Mouse (Mus musculus): Measurements from ENCODE around the gene Slc7a7.

Slc7a7 gene

GRCm38 (mm10) chr14:54413877-54414700 is 3.5 kb downstream of the Slc7a7 start:
- in situ Hi-C loops (cut with MboI; ENCODE audit: low sequenced_read_pairs), result loop anchor here (25.0 kb wide), 1 partner anchor 177 kb away; no protein-coding TSS in a partner anchor

GRCm38 (mm10) chr14:54412629-54413170 is 4.9 kb downstream of the Slc7a7 start:
- in situ Hi-C loops (cut with MboI; ENCODE audit: low sequenced_read_pairs), result loop anchor here (25.0 kb wide), 1 partner anchor 175 kb away; no protein-coding TSS in a partner anchor

- in situ Hi-C loops (cut with MboI; ENCODE audit: low sequenced_read_pairs), result loop anchor here (25.0 kb wide), 1 partner anchor 175 kb away; no protein-coding TSS in a partner anchor
These were observed 5.5 kb downstream of the Slc7a7 start for GRCm38 (mm10) chr14:54412000-54412576.

GRCm38 (mm10) chr14:54409980-54410810 is 7.4 kb downstream of the Slc7a7 start:
- in situ Hi-C loops (cut with MboI; ENCODE audit: low sequenced_read_pairs), result loop anchor here (25.0 kb wide), 1 partner anchor 173 kb away; no protein-coding TSS in a partner anchor

- in situ Hi-C loops (cut with MboI; ENCODE audit: low sequenced_read_pairs), result loop anchor here (25.0 kb wide), 1 partner anchor 172 kb away; no protein-coding TSS in a partner anchor
These were observed 8.4 kb downstream of the Slc7a7 start for GRCm38 (mm10) chr14:54409057-54409645.

- in situ Hi-C loops (cut with MboI; ENCODE audit: low sequenced_read_pairs), result loop anchor here (25.0 kb wide), 1 partner anchor 171 kb away; no protein-coding TSS in a partner anchor
These were observed 9.1 kb downstream of the Slc7a7 start for GRCm38 (mm10) chr14:54408336-54409056.

- in situ Hi-C loops (cut with MboI; ENCODE audit: low sequenced_read_pairs), result loop anchor here (25.0 kb wide), 1 partner anchor 164 kb away; no protein-coding TSS in a partner anchor
These were observed 15.9 kb downstream of the Slc7a7 start for GRCm38 (mm10) chr14:54401723-54402122.

- in situ Hi-C loops (cut with MboI; ENCODE audit: low sequenced_read_pairs), result no loop called here
These were observed 18.6 kb downstream of the Slc7a7 start for GRCm38 (mm10) chr14:54398921-54399382.

- in situ Hi-C loops (cut with MboI; ENCODE audit: low sequenced_read_pairs), result no loop called here
These were observed 19.1 kb downstream of the Slc7a7 start for GRCm38 (mm10) chr14:54398528-54398916.

- in situ Hi-C loops (cut with MboI; ENCODE audit: low sequenced_read_pairs), result no loop called here
These were observed 19.6 kb downstream of the Slc7a7 start for GRCm38 (mm10) chr14:54397872-54398527.

GRCm38 (mm10) chr14:54396685-54397084 is 20.9 kb downstream of the Slc7a7 start:
- in situ Hi-C loops (cut with MboI; ENCODE audit: low sequenced_read_pairs), result no loop called here

- in situ Hi-C loops (cut with MboI; ENCODE audit: low sequenced_read_pairs), result no loop called here
These were observed 23.3 kb downstream of the Slc7a7 start for GRCm38 (mm10) chr14:54394309-54394708.

GRCm38 (mm10) chr14:54393794-54394193 is 23.8 kb downstream of the Slc7a7 start:
- in situ Hi-C loops (cut with MboI; ENCODE audit: low sequenced_read_pairs), result no loop called here

- in situ Hi-C loops (cut with MboI; ENCODE audit: low sequenced_read_pairs), result no loop called here
These were observed 26.7 kb downstream of the Slc7a7 start for GRCm38 (mm10) chr14:54390843-54391242.

GRCm38 (mm10) chr14:54387546-54387945 is 30.0 kb downstream of the Slc7a7 start:
- in situ Hi-C loops (cut with MboI; ENCODE audit: low sequenced_read_pairs), result no loop called here

- in situ Hi-C loops (cut with MboI; ENCODE audit: low sequenced_read_pairs), result no loop called here
These were observed 31.5 kb downstream of the Slc7a7 start for GRCm38 (mm10) chr14:54385968-54386618.

GRCm38 (mm10) chr14:54384396-54384795 is 33.2 kb downstream of the Slc7a7 start:
- in situ Hi-C loops (cut with MboI; ENCODE audit: low sequenced_read_pairs), result no loop called here

- in situ Hi-C loops (cut with MboI; ENCODE audit: low sequenced_read_pairs), result no loop called here
These were observed 34.2 kb downstream of the Slc7a7 start for GRCm38 (mm10) chr14:54383355-54383771.
